Mouse (Mus musculus) heart, adult 11 months (tissue): Measurements from ENCODE around the gene Map3k1.

ENCODE experiments used
- DNase-seq: peaks from one replicate; pipeline ENCODE4 v3.0.0; 2022

Map3k1 gene

DNA sequence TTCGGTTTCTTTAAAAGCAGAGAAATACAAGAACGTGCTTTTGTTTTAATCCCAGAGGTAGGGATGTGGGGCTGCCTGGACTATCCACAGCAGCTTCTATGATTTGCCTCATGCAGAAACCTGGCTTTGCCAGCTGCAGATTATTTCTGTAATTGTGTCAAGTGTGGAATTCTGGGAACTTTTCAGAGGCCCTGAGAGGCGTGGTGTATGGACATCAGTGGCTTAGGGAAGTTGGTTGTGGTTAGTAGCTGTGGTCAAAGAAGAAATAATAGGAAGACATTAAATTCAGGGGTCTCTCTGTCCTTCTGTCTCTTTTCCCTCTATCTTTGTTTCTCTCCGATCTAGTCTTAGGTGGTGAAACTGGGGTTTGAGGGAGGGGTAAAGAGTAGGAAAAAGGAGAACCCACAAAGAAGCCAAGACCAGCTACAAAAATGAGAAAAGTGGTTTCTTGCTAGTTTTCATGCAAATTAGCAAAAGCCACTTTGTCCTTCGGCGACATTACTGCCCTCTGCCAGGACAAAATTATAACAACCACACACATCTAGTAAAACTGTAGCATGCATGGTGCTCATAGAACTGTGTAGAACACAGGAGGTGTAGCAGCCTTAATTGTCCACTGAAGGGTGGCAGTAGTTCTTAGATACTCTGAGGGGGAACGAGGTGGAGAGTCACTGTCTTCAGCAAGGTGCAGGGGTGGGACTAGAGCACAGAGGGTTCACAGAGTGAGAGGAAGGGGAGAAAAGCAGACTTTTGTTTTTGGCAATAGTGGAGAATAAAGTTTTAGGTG, 67.4 kb downstream of the Map3k1 start:
- DNase-seq: peak; percentile 81

DNA sequence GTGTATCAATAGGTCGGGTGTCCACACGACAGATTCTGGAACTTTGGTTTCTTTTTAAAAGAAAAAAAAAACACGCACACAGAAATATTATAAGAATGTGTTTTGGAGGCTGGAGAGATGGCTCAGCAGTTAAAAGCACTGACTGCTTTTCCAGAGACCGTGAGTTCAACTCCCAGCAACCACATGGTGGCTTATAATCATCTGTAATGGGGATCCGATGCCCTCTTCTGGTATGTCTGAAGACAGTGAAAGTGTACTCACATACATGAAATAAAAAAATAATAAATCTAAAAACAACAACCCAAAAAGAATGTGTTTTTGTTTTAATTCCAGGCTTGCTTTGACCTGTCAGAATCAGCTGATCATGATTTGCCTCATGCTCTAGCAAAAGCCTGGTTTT, 81.9 kb downstream of the Map3k1 start:
- DNase-seq: no peak

DNA sequence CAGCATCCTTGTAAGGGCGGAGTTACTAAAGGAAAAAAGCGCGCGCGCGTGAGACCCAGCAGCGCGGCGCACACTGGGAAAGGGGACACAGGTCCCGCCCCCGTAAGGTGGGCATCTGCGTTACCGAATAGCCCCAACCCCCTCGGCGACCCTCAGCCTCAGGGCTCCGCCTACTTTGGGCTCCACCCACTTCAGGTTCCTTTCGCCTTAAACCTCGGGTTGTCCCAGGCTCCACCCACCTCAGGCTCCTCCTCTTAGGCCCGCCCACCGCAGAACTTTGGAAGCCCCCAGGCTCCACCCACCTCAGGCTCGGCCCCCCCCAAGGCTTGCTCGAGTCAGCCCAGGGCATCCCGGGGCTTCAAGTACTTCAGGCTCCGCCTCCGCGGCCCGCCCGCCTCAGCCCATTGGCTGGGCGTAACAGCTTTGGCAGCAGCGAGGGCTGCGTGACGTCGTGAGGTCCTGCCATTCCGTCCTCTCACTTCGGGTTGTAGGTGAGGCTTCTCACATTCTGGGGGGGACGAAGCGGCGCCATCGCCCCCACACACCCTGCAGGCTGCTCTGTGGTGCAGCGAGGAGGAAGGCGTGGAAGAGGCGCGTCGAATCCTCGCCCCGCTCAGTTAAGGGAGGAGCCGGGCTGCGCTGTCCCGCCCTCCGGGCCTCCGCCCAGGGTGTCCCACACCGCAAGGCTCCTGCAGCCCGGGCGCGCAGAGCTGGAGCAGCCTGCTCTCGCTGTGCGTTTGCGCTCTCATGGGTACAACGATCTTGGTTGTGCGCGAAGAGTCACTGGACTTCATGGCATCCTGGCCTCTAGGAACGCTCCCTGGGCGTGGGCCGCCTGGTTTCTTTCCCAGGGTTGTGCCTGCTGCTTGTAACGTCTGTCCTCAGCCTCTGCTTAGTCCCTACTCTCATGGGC, 83.4 kb downstream of the Map3k1 start:
- DNase-seq: peak; percentile 100

DNA sequence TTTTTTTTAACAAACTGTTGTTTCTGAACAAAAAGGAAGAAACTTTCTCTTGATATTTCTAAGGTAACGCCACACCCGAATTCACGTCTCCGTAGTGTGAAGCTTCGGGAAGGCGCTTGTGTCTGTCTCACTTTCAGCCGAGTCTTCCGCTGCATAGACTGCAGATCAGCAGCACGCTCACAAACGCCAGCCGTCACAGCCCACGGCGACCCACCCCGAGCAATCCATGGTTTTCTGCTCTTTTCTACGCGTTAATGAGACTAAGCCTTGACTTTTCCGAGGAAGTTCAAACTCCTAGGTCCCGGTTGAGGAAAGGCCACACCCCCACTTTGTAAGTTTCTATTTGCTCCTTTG, 84.0 kb downstream of the Map3k1 start:
- DNase-seq: no peak

DNA sequence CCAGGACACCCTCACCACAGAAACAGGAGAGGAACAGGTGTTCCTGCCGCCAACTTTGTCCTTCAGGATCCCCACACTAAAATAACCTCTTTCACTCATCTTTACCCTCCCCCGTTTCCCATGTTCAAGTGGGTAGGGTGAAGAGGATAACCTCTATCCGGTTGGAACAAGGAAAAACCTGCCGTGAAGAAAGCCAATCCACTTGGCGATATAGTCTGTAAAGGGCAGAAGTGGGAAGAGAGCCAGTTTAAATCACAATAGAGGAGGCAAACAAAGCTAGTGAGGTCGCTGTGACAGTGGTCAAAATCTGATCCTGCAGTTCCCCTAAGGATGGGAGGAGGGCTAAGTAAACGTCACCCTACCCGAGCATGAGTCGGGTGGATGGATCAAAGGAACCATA, 89.1 kb downstream of the Map3k1 start:
- no peak for DNase-seq

DNA sequence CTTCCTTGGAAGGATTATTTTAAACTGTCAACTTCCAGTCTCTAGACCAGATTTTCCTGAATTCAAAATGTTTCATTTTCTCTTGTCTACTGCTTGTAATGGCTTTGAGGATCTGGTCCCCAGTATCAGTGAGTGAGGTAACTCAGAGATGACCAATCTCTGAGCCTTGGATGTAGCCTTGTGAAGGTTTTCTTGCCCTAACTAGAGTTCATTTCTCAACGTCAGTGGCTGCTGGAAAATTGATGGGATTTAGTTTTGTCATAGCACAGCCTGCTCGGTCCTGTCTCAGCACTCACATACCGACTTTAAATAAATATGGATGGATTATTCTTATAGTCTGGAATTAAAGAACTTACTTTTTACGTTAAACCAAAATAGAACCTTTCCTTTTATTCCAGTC, 98.3 kb downstream of the Map3k1 start:
- DNase-seq: peak; percentile 58

DNA sequence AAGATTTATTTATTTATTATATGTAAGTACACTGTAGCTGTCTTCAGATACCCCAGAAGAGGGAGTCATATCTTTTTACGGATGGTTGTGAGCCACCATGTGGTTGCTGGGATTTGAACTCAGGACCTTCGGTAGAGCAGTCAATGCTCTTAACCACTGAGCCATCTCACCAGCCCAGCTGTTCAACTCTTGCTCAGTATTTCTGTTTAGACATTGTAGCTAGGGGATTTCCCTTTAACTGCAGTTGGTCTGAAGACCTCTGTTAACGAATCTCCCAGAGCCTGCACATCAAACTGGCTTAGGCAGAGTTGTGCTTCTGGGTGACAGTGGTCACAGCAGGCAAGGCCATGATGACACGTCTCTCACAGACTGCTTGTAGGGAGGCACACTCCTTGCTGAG, 104.8 kb downstream of the Map3k1 start:
- peak; percentile 29 for DNase-seq

DNA sequence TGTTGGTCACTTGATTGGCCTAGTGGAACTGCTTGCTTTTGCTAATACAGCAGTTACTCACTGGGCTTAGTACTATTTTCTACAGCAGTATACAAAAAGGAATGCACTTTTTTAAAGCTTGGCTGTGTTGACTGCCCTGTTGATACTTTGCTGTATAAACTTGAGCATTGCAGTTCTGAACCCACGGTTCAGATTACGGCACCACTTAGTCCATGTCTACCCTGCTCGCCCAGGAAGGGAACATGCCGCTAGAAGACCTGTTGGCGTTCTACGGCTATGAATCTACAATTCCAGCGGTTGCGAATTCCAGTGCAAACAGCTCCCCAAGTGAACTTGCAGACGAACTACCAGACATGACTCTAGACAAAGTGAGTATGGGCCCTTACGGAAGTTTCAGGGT, 105.4 kb downstream of the Map3k1 start:
- DNase-seq: peak; percentile 44
